Mouse (Mus musculus) heart, postnatal 25 days (tissue): Measurements from ENCODE around the gene Hnf4a. TPM values are rescaled to one million over a fixed set of nuclear protein-coding genes. Genes with fewer than 3 reads are reported as not detected.
"Not testable (repeated sequence)": the region's sequence is repeated elsewhere in the genome, so short reads cannot be mapped to it uniquely, and the experiment has no call there.

ENCODE experiments used
- DNase-seq: peaks from one replicate; pipeline ENCODE4 v3.0.0; 2022; ENCODE audit warnings: low spot score
- intact Hi-C: fragments of 180-260 bp; cut with DNase I; formaldehyde crosslinking; loops from one replicate; pipeline ENCODE4 v1.15.1; 2025
- total RNA-seq, 2 experiments: library from RNA; stranded (reverse); gene quantifications; 2 replicates each; pipeline ENCODE4 v1.2.3; 2021

The Hnf4a gene
- total RNA-seq = not detected

GRCm38 (mm10) chr2:163506300-163507004 lies at the start of gene Hnf4a:
Gene Hnf4a, plus strand, starts transcription at chr2:163506808.
- no peak for DNase-seq
- intact Hi-C loops = no loop called here

- DNase-seq = no peak
- intact Hi-C loops = no loop called here
Measured at GRCm38 (mm10) chr2:163458539-163459265, 47.9 kb upstream of the Hnf4a start.

GRCm38 (mm10) chr2:163459380-163459779 lies 47.2 kb upstream of the Hnf4a start:
- DNase-seq = no peak
- intact Hi-C loops = no loop called here

DNA sequence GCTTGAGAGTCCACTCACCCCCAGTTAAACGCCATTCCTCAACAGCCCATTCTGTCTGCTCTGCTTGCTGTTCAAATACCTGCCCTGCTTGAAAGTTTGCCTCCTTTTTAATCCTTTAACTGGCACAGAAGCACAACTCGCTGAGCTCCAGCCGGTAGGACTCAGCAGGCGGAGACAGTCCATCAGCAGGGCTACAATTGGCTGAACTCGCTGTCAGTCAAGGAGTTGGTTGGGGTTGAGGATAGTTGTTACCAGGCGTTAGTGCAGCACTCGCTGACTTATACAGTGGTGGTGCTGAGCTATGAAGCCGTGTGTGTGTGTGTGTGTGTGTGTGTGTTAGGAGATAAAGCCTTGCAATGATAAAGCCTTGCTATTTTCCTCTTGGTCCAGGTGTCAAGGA lies 46.0 kb upstream of the Hnf4a start:
- no peak for DNase-seq
- intact Hi-C loops = no loop called here

DNA sequence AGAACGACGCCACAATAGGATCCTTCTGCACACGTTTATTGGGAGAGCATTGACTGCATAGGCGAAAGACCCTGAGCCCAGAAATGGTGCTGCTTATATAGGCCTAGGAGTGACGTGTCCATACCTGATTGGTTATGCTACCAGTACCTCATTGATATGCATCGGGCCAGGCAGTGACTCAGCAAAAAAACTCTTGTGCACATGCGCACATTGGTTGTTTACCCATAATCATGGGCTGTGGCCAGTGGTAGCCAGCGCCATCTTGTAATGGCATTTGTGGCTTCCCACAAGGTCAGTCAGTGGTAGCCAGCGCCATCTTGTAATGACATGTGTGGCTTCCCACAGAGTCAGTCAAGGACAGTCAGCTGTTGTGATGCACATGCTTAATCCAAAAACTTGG lies 45.3 kb upstream of the Hnf4a start:
- DNase-seq, intact Hi-C loops: not testable (repeated sequence)

GRCm38 (mm10) chr2:163462386-163462785 lies 44.2 kb upstream of the Hnf4a start:
- no peak for DNase-seq
- intact Hi-C loops = no loop called here

DNA sequence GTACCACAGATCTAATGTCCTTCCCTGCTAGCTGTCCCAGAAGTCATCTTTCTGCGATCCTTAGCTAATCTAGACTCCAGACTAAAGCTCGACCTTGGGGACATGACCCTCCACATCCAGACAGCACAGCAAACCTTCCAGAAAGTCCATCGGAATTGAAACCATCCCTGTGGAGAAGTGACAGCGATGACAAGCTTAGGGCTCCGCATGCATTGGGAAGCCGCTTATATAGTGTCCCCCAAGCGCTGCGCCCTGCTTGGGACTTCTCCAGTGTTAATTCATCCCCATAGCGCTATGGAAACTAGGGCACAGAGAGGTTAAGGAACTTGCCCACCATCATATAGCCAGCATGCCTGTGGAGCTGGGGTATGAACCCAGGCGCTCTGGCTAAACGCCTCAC lies 43.8 kb upstream of the Hnf4a start:
- intact Hi-C loops = no loop called here
- DNase-seq = no peak

DNA sequence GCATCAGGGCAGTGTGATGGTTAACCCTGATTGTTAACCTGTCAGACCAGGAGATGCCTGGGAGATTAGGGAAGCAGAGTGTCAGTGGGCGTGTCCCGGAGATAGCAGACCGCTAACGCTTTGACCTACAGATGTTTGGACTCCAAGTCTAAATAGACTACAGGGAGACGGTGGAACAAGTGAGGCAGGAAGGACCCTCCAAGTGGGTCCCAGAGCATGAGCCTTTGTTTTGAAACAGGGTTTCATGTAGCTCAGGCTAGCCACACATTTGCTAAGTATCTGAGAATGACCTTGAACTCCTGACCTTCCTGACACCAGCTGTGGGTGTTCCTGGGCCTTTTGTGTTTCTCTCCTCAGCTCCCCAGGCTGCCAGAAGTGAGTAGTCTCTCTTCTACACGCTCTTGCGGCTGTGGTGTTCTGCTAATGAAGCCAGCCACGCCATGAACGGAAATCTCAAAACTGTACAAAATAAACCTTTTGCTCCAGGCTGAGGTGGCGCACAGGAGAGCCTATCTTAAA lies 43.3 kb upstream of the Hnf4a start:
- no peak for DNase-seq
- intact Hi-C loops = no loop called here

DNA sequence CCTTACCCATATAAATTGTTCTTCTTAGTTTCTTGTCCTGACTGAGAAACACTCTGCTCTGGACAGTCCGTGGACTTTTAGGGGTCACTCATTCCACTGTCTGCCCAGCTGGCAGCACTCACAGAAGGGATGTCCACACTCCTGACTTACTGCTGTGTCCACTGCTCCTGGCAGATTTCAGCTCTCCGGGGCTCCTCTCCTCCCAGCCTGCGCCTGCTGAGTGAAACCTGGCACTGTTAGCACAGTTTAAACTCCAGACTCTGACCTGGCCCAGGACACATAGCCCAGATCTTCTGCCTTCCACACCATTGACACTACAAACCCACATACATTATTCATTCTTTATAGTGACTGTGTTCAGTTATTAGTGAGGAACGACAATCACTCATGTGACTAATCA lies 42.6 kb upstream of the Hnf4a start:
- no peak for DNase-seq
- intact Hi-C loops = no loop called here

- intact Hi-C loops = no loop called here
Measured at GRCm38 (mm10) chr2:163464562-163464961, 42.0 kb upstream of the Hnf4a start.

DNA sequence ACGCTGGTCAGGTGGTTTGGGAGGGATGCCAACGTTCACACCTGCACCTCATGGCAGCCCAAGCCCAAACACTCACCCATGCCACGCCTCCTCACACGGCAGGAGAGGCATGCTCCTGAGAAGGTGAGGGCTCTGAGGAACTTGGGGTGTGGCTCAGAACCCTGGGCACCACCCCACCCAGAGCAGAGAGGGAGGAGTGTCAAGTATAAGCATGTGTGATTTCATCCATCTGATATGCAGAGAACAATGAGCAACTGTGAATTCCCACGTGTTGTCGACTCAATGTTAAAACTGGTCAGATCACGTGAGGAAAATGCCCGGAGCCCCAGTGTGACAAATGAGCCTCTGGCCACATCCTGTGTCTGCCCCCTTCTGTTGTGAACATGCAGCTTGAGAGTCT lies 39.8 kb upstream of the Hnf4a start:
- no peak for DNase-seq
- intact Hi-C loops = no loop called here

More at GRCm38 (mm10) chr2:163464562-163464961, 42.0 kb upstream of the Hnf4a start:
- DNase-seq = no peak

DNA sequence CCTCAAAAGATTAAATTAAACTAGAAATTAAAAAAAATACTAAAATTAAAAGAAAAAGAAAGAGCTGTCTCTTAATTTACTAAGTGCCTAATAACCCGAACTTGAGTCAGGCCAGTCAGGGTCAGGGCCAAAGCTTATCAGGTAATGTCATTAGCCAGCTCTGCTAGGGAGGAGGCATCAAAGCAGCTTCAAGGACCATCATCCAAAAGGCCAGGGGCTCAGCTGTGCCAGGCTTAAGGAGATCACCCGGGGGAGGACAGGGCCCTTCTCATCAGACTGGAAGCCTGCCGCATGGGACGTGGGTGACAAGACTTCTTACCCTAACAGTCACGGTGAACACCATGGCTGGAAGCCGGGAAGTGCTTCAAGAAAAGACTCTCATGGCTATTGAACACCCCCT lies 39.0 kb upstream of the Hnf4a start:
- intact Hi-C loops = no loop called here
- DNase-seq = no peak

DNA sequence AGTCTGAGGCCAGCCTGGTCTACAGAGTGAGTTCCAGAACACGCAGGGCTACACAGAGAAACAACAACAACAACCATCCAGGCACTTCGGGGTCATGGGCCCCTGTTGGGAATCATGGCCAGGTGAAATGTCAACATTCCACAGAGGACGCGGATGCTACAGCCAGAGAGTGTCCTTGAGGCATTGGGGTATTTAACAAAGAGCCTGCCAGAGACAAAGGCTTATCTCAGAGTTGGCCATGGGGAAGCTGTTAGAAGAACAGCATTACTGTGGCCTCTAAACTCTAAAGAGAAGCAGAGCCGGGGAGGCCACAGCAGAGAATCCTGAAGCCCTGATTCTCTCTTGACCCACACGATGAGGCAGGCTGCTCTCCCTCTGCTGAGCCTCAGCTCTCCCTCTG lies 37.7 kb upstream of the Hnf4a start:
- no peak for DNase-seq
- intact Hi-C loops = no loop called here

GRCm38 (mm10) chr2:163469711-163470110 lies 36.9 kb upstream of the Hnf4a start:
- intact Hi-C loops = no loop called here

GRCm38 (mm10) chr2:163471136-163471535 lies 35.5 kb upstream of the Hnf4a start:
- intact Hi-C loops = no loop called here
- peak; percentile 36 for DNase-seq

More at GRCm38 (mm10) chr2:163469711-163470110, 36.9 kb upstream of the Hnf4a start:
- DNase-seq = no peak

- intact Hi-C loops = loop anchor here (2.0 kb wide), 1 partner anchor 53 kb away; no protein-coding TSS in a partner anchor
- no peak for DNase-seq
Measured at GRCm38 (mm10) chr2:163471710-163472465, 34.7 kb upstream of the Hnf4a start.

DNA sequence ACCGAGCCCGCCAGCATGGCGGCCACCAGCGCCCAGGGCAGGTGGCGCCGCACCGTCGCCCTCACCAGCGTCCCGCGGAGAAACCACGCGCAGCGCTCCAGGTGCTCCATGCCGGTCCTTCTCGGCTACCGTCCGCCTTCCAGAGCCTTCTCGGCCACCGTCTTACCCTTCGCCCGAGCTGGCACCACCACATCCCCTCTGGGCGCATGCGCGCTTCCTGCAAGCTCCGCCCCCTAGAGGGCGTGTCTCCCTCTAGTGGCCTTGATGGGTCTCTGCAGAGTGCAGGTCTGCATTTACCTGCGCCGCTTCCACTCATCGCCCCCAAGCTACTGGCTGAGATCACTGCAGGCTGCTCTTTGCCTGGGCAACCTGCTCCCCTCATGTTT lies 34.1 kb upstream of the Hnf4a start, which contains the start of gene Fitm2:
Gene Fitm2 (minus strand): TSS at position 164 of the 386 bp plus-strand sequence.
- intact Hi-C loops = loop anchor here (2.0 kb wide), 1 partner anchor 54 kb away; no protein-coding TSS in a partner anchor
- peak; percentile 84 for DNase-seq

DNA sequence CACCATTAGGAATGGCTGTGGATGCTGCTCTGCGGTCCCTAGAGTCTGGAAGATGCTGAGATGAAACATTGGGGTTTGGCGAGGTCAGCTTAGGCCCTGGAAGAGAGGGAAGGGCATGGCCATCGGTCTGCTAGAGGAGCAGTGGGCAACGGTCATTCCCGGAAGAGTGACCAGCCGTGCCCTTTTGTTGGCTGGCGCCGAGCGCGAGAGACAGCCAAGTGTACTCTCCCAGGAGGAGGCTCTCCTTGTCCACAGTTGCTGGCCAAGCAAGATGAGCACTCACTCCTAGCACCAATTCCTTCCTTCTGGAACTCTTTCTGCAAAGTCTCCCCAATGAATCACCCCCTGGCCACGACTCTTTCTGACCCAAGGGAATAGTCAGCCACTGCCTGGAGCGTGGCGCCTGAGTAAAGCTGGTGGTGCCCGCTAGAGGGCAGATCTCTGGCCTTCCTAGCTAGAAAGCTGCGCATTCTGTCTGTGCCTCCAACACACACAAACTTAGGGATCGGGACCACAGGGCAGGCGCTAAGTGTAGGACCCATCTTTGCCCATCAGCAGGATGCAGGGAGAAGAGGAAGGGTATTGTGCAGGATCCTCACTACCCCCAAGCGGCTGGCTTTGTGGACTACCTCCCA lies 26.3 kb upstream of the Hnf4a start:
- no peak for DNase-seq
- intact Hi-C loops = no loop called here

DNA sequence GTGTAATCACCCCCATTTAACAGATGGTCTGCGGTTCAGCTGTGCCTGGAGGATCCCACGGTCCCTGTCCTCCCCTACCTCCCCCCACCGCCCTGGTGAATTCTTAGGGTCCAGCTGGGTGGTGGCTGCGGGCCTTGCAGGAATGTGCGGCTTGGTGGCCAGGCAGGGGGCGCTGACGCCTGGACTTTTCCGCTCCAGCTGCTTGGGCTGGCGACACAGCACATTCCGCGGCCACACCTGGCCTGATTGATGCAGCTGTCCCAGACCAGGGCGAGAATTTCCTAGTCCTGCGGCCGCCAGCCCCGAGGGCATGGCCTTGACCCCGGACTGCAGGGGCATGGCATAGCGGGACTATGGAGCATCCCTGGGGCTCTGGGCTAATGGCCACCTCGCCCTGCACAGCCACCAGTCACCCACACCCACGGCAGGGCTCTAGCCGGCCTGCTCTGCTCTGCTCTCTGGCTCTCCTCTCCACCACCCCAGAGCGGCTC lies 25.0 kb upstream of the Hnf4a start:
- no peak for DNase-seq
- intact Hi-C loops = no loop called here

DNA sequence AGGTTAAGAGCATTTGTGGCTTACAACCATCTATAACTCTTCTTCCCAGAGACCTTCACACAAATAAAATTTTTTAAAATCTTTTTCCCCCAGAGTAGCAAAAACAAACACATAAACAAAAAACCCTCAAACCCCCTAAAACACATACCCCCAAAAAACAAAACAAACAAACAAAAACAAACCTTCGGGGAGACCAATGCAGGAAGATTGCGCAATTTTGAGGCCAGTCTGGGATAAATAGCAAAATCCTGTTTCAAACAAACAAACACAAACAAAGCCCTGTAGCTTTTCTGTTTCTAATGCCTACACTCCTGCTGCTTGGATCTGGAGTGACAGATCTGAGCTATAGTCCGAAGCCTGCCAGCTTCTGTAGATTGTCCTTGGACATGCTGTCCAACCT lies 19.2 kb upstream of the Hnf4a start:
- no peak for DNase-seq
- intact Hi-C loops = no loop called here
